Mouse (Mus musculus) adrenal gland, adult 18-20 months (tissue): ENCODE measurements around the gene Olfr790. TPM values are rescaled to one million over a fixed set of nuclear protein-coding genes. Genes with fewer than 3 reads are reported as not detected.

ENCODE experiments used
- DNase-seq, 2 experiments: peaks; one replicate each; pipeline ENCODE4 v3.0.0; 2021 to 2022; ENCODE audit warnings: low spot score in 2 of 2
- long read RNA-seq, 2 experiments: library from polyadenylated mRNA; stranded (forward); transcript quantifications; one replicate each; pipeline ENCODE4 v2.0.0; 2021
- total RNA-seq, 2 experiments: library from RNA; stranded (reverse); gene quantifications; 1 replicate in 1 of 2; 2 replicates in 1 of 2; pipeline ENCODE4 v1.2.3; 2021

Olfr790 gene
- not detected for total RNA-seq
- long read RNA-seq, experiment 1, result 0 reads
- long read RNA-seq, experiment 2, result 0 reads

- DNase-seq, result no peak
These were observed at the start of gene Olfr790 for GRCm38 (mm10) chr10:129498192-129498591. Gene Olfr790, plus strand, starts transcription at chr10:129498492.

DNA sequence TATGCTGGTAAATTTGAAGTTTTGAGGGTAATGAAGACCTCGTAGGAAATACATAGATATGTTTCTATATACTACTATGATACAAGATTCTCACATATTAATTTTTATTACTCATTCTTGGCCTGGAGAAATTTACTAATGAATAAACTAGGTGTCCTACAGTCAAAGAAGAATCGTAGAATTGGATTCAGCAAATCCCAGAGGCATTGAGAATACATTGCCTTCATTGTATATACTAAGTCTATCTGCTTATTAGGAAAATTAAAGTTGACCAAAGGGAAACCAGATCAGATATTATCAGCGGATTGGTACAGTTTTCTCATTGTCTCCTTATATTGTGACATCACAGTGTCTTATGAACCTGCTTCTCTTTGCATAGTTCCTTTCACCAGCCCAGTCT lies 36.7 kb upstream of the Olfr790 start, which contains the start of gene Olfr787:
TSS of gene Olfr787 (plus strand) at position 301 of the 400 bp plus-strand sequence.
- no peak for DNase-seq

- DNase-seq, result no peak
These were observed 27.6 kb upstream of the Olfr790 start, which contains the start of gene Olfr788 for GRCm38 (mm10) chr10:129470698-129471097. Gene Olfr788, plus strand, starts transcription at chr10:129470998.

DNA sequence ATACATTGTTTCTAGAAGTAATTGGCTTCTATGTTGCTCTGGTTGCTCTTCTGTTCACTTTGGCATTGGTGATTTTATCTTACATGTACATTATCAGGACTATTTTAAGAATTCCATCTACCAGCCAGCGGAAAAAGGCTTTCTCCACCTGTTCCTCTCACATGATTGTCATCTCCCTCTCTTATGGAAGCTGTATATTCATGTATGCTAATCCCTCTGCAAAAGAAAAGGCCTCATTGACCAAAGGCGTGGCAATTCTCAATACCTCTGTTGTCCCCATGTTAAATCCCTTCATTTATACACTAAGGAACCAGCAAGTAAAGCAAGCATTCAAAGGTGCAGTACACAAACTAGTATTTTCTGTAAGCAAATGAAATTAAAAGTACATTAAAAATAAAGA lies 25.0 kb upstream of the Olfr790 start:
- no peak for DNase-seq

- DNase-seq, result no peak
These were observed 24.6 kb upstream of the Olfr790 start for GRCm38 (mm10) chr10:129473723-129474122.

- DNase-seq, result no peak
These were observed 13.8 kb upstream of the Olfr790 start, which contains the start of gene Olfr789 for GRCm38 (mm10) chr10:129484452-129484851. Gene Olfr789, plus strand, starts transcription at chr10:129484752.

DNA sequence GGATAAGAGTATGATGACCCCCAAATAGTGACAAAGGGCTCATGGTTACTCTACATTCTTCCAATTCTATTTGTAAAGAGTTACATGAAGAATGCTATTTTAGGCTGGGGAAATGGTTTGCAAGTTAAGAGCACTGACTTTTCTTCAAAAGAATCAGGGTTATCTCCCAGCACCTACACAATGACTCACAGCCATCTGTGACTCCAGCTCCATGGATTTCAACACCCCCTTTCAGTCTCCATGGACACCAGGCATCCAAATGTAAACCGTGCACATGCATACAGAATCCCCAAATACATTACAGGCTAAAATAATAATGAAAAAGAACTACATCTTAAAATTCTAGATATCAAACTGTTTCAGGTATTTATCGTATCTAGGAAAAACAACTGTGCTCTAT lies 8.2 kb upstream of the Olfr790 start:
- no peak for DNase-seq

DNA sequence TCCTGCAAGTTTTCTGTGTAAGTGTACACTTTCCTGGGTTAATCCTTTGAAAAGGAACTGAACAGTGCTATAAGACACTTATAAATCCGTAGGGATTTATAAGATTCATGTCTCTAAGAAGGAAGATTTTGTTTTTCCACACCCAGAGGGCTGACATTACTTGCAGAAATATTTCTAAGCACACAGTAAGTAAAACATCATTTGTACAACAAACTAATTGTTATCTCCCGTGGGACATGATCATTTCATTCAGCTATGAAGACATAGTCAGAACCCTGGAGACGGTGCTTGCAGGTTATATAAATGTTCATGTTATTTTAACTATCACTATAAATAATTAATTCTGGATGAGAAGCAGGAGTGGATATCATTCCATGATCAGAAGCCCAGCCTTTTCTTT lies 23.2 kb downstream of the Olfr790 start, which contains the start of gene Olfr791:
TSS of gene Olfr791 (plus strand) at position 301 of the 400 bp plus-strand sequence.
- no peak for DNase-seq

GRCm38 (mm10) chr10:129538862-129539261 lies 40.6 kb downstream of the Olfr790 start, which contains the start of gene Olfr792:
Gene Olfr792, plus strand, starts transcription at chr10:129539162.
- no peak for DNase-seq

GRCm38 (mm10) chr10:129549354-129549753 lies 51.1 kb downstream of the Olfr790 start:
- no peak for DNase-seq

Other genes starting within 250 kb of the Olfr790 start
- not detected for gene Olfr776, start 239.4 kb upstream of the Olfr790 start, total RNA-seq
- gene Olfr777, start 227.0 kb upstream of the Olfr790 start, total RNA-seq, result not detected
- not detected for gene Olfr780, start 180.4 kb upstream of the Olfr790 start, total RNA-seq
- gene Olfr781, start 169.6 kb upstream of the Olfr790 start, total RNA-seq, result not detected
- gene Olfr782, start 149.6 kb upstream of the Olfr790 start, total RNA-seq, result not detected
- not detected for gene Olfr784, start 114.4 kb upstream of the Olfr790 start, total RNA-seq
- gene Olfr785, start 93.1 kb upstream of the Olfr790 start, total RNA-seq, result not detected
- gene Olfr786, start 71.2 kb upstream of the Olfr790 start, total RNA-seq, result not detected
- gene Olfr787, start 36.6 kb upstream of the Olfr790 start, total RNA-seq, result not detected
- not detected for gene Olfr788, start 27.5 kb upstream of the Olfr790 start, total RNA-seq
- gene Olfr789, start 13.7 kb upstream of the Olfr790 start, total RNA-seq, result not detected
- not detected for gene Olfr791, start 23.3 kb downstream of the Olfr790 start, total RNA-seq
- not detected for gene Olfr792, start 40.7 kb downstream of the Olfr790 start, total RNA-seq
- gene Olfr794, start 69.2 kb downstream of the Olfr790 start, total RNA-seq, result not detected
- not detected for gene Olfr796, start 114.1 kb downstream of the Olfr790 start, total RNA-seq
- not detected for gene Olfr798, start 129.4 kb downstream of the Olfr790 start, total RNA-seq
- gene Olfr799, start 139.0 kb downstream of the Olfr790 start, total RNA-seq, result not detected
- gene Olfr800, start 159.2 kb downstream of the Olfr790 start, total RNA-seq, result not detected
- gene Olfr801, start 175.4 kb downstream of the Olfr790 start, total RNA-seq, result not detected
- not detected for gene Olfr802, start 189.7 kb downstream of the Olfr790 start, total RNA-seq
- not detected for gene Olfr803, start 195.8 kb downstream of the Olfr790 start, total RNA-seq
- gene Olfr804, start 204.7 kb downstream of the Olfr790 start, total RNA-seq, result not detected
- not detected for gene Olfr805, start 230.9 kb downstream of the Olfr790 start, total RNA-seq
- not detected for gene Olfr806, start 243.4 kb downstream of the Olfr790 start, total RNA-seq